Mouse (Mus musculus) liver, adult 2 months (tissue): ENCODE measurements around the gene Hdac11.

ENCODE experiments used
- CTCF ChIP-seq: fragments of 200-500 bp; IDR thresholded peaks from 2 replicates; pipeline ENCODE4 v1.5.1; 2011; ENCODE audit warnings: low read depth, low read length, control low read depth
- POLR2A ChIP-seq: fragments of 200-500 bp; IDR thresholded peaks from 2 replicates; pipeline ENCODE4 v1.6.1; 2011; ENCODE audit warnings: low read length, control low read depth; ENCODE audit not compliant: insufficient read depth; ENCODE audit errors: extremely low read depth

- TF ChIP-seq POLR2A (no peak), CTCF (no peak)
These were observed 49.3 kb downstream of the Hdac11 start for GRCm38 (mm10) chr6:91205791-91206190.
